Mouse (Mus musculus) heart, adult 9 months (tissue): ENCODE measurements around the gene Elp4.

Experiments used
- DNase-seq, 2 experiments: peaks; one replicate each; pipeline ENCODE4 v3.0.0; 2022; ENCODE audit warnings: low spot score in 2 of 2

Elp4 gene

DNA sequence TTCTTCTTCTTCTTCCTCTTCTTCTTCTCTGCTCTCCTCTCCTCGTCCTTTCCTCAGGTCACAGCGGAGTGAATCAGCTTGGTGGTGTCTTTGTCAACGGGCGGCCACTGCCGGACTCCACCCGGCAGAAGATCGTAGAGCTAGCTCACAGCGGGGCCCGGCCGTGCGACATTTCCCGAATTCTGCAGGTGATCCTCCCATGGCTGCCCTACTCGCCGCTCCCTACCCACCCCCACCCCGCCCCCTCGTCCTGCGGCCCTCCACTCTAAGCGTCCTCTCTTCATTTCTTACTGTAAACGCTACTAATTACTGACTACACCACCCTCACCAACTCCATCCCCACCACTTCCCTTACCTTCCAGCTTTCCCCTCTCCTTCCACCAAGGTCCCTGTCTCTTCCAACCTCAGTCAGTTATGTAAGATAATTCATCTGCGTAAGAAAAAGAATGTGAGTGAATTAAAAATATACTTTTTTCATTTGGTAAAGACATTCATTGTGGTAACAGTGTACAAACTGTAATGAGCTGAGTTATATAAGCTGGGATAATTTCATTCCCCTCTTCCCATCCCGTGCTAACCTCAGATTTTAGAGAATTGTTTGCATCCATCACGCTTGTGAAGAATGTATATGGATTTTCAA lies 220.5 kb downstream of the Elp4 start:
- no peak for DNase-seq

DNA sequence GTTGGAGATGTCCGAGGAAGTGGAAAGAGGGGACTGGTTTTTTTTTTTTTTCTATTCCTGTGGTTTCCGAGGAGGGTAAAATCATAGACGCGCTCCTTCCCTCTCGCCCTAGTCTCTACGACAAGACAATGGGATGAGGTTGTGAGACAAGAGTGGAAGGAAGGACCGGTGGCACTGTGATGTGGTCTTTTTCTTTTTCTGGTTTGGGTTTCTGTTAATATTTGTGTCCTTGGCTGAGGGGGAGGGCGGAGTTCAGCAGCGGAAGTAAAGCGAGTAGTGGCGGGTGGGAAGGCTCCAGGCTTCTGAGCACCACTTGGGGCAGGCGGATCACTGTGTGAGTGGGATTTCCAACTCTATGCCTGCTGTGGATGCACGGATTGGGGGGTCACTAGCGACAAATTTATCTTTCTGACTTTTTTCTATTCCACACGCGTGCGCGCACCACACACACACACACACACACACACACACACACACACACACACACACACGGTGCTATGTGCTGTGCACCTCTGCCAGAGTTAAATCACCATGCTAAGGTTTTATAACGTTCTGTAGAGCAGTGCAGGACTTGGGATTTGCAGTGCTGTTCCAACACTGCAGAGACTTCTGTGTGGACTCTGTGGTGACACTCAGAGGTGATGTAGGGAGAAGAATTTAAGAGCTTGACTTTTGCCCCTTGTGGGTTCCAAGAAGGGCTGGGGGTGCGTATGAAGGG lies 221.6 kb downstream of the Elp4 start:
- DNase-seq, result no peak

DNA sequence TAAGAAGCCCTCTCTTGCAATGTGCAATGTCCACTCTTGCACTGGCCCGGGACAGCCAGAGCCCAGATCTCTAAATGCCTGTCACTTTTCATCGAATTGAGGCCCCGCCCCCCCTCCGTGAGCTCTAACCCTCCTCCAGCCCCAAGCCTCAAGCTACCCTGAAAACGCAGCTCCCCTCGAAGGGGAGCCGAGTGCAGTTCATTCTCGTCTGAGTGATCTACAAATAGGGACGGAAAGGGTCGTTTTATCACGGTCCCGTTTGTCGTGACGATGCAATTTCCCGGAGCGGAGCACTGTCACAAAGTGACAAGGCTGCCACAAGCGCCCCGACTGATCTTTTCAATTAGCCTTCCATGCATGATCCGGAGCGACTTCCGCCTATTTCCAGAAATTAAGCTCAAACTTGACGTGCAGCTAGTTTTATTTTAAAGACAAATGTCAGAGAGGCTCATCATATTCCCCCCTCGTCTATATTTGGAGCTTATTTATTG lies 222.3 kb downstream of the Elp4 start:
- no peak for DNase-seq

DNA sequence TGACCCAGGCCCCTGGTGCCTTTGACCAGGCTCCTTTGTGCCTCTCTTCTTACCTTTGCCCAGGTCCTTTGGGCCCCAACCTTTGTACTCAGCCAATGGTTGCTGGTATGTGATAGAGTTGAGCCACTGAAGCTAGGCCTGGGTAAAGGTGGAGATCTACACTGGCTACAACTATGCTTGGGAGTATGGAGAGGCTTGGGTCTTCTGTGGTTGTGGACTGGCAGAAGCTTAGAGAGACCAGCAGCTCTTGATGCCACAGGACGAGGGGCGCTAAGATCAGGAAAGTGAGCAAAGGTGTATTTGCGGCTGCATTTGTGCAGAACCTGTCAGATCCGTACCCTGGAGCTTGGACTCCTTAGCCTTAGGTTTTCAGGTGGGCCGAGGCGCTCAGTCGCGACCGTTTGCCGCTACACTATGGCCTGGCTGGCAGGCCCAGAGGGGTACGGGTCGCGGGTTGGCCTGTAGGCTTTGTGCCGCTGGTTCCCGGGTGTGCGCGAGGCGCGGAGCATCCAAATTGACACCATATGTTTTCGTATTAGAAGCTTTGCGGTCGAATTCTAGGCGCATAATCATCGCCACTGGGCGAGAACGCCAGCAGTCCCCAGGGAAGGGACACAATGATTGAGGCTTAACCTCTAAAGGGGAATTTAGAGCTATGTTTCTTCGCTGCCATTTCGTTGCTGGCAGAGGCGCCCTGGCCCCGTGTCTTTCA lies 223.2 kb downstream of the Elp4 start:
- DNase-seq, result no peak

DNA sequence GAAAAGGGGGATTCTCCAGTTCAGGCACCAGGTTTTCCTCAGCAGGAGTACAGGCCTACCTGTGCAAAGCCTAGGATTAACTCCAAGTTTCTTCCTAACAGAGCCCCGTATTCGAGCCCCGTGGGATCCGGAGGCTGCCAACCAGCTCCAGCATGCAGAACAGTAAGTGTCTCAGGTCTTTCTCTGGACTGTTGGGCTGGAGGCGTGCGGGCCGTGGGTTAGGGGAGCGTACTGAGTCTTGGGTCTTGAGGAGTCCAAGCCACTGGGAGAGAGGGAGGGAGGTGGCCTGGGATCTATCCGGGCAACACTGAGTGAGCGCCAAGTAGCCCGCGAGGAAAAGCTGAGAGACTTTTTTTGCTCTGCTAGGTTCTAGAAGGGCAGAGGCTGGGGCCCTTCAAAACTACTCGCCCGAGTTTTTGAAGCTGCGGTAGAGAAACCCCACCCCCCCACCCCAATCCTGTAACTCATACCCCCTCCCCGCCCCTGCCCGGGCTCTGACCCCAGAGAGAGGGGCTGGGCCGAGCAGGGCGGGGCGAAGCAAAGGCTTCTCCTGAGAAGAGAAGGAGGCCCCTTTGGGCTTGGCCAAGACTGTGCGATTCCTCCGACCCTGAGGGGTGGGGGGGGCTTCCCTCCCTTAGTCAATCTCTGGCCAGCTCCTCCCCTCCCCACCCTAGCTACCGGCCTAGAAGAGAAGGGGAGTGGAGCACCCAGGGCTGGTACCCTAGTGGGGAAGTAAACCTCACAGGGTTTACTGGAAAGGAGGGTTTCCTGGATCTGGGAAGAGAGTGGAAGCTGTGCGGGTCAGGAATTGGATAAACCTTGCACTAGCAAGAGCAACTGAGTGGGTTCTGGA lies 224.0 kb downstream of the Elp4 start:
- DNase-seq, result no peak

DNA sequence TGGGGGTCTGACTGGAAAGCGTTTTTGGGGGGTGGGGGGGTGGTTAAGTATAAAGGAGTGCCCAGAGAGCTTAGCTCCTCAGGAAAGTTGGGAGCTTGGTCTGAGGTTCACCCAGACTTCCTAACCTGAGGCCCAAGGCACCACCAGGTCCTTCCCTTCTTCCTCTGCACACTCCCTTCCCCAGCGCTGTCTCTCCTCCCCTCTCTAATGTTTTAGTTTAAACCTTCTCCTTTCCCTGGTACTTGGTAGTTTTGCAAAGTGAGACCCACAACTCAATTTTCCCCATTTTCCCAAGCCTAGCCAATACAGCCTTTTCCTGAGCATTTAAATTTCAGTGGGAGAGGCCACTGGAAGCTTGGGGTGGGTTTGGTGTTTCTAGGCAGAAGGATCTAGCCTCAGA lies 225.0 kb downstream of the Elp4 start:
- DNase-seq, result no peak

DNA sequence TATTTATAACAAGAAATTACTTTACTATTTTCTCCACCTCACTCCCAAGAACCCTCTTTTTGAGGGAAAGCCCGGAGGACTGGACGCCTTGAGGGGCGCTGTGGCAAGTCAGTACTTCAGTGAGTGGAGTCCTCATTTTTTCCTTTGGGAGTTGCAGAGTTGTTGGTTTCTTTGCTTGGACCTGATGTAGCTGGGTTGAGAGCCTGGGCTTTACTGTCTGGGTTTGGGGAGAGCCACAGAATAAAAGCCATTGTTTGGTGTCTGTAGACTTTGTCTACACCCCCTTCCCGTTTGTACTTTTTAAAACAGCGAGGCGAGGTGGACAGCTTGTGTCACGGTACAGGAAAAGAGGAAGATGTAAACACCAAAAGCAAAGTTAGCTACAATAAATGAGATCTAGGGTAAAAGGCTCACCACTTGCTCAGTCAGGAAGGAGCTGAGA lies 225.5 kb downstream of the Elp4 start:
- no peak for DNase-seq

DNA sequence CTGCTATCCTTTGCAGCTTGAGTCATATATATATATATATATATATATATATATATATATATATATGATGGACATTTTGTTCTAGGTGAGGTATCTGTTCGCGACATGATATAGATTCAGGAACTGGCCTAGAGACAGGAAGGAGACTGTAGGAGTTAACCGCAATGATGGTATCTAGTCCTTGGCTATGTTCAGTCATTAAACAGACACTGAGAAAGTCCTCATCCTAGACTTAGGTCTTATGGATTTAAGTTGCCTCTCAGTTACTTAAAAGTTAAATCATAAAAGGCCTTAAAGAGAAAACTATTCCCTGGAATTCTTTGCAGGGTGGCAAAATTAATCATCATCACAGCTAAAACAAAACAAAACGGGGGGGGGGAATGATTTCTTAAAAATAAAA lies 226.1 kb downstream of the Elp4 start:
- DNase-seq, result no peak

DNA sequence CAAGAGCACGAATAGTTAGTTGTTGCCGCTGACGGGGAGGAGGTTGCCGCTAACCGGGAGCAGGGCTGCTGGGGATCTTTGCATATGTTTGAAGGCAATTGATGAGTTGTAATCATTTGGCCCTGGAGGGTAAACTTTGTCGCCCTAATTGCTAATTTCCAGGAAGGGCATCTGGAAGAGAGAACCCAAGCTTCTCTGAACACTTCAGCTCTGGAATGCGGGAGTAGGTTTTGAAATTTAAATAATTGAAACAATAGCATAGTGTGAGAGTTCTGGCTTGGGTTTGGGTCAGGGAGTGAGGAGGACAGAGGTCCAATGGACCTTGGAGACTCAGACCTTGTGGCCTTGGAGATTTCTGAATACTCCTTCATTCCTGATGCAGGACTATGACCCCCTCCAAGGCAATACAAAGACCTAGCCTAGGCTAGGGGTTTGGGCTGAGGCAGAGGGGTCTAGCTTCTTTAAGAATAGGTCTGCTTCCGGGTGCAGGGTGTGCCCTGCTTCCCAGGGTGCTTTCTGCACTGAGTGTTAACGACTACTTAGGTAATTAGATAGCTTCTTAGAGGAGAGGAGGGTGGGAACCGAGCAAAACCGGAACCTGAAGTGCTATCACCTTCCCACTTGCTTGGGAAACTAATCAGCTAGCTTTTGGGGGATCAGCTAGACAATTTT lies 226.8 kb downstream of the Elp4 start:
- no peak for DNase-seq

DNA sequence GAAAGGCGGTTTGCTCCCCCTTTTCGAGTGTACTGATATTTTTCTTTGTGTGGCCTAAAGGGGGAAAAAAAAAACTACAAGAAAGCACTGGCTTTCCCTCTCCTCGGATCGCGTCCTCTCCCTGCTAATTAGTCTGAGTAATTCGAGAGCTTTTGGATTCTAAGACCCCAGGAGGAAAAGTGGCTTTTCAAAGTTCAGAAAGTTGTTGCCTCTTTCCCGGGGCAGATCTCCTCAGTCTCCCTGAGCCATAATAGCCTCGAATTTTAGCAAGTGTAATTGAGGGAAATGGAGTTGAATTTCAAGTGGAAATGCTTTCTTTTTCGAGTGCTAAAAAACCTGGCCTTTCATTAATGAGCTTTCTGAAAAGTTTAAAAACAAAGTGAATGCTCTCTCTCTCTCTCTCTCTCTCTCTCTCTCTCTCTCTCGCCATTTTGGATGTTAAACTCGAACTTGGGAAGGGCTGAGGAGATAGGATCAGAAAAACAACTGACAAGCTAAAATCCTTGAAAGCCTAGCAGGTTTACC lies 227.4 kb downstream of the Elp4 start:
- no peak for DNase-seq

DNA sequence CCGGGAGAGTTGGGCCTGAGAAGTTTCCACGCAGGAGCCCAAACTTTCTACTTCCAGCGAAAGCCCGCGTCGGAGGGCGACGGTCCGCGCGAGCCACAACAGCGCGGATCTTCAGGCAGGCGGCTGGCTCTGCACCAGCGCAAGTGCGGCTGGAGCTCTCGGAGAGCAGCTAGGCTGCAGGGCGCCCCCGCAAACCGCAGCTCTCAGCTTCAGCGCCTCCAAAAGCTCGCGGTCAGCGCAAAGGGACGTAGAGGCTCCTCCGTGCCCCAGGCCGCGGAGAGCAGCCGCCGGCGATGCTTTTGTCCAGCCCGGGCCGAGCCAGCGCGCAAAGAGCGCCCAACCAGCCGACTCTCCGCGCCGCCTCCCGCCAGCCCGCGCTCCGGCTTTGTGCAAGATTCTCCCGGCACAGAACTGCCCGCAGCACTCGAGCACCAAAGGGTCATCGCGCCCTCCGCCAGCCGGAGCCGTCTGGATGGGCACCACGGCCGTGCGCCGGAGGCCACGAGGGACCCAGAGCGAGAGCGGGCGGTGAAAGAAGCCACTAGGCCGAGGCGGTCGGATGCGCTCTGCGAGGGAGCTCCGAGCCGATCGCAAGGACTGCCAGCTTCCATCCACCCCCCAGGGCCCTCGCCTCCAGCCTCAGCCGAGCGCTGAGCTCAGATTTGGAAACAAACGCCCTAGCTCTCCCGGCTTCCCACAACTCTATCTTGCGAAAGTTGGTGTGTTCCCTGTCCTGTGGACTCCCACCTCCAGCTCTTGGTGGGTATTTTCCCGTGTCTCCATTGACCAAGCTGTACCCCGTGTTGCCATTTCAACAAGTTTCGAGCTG lies 228.1 kb downstream of the Elp4 start:
- DNase-seq, result no peak

DNA sequence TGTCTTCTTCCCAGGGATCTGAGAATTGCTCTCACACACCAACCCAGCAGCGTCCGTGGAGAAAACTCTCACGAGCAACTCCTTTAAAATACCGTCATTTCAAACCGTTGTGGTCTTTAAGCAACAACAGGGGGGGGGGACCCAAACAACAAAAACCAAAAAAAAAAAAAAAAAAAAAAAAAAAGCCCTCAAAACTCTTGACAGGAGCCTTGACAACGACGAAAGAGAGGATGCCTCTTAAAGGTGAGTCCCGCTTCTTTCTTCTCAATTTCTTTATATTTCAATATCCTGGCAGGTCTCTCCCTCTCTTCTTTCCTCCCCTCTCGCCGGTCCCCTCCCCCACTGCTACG lies 228.7 kb downstream of the Elp4 start:
- no peak for DNase-seq

DNA sequence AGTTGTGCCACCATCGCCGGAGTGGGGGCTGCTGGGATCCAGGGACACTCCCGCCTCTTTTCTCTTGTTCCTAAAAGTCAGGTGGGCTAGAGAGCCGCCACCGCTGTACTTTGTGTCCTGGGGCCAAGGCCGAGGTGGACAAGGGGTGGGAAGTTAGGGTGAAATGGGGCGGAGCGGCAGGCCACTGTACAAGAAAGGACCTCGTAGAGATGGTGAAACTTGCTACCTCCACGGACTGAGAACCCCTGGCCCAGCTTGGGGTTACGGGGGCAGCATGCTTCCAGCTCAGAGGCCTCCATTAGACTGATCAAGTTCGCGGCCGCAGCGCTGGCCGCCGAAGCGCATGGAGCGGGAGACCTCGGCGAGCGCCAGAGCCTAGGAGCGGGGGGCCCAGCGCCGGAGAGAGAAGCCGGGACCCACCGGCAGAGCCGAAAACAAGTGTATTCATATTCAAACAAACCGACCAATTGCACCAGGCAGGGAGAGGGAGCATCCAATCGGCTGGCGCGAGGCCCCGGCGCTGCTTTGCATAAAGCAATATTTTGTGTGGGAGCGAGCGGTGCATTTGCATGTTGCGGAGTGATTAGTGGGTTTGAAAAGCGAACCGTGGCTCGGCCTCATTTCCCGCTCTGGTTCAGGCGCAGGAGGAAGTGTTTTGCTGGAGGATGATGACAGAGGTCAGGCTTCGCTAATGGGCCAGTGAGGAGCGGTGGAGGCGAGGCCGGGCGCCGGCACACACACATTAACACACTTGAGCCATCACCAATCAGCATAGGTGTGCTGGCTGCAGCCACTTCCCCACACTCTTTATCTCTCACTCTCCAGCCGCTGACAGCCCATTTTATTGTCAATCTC lies 229.3 kb downstream of the Elp4 start:
- DNase-seq, result peak in 1 of 2 experiments; percentile 20

DNA sequence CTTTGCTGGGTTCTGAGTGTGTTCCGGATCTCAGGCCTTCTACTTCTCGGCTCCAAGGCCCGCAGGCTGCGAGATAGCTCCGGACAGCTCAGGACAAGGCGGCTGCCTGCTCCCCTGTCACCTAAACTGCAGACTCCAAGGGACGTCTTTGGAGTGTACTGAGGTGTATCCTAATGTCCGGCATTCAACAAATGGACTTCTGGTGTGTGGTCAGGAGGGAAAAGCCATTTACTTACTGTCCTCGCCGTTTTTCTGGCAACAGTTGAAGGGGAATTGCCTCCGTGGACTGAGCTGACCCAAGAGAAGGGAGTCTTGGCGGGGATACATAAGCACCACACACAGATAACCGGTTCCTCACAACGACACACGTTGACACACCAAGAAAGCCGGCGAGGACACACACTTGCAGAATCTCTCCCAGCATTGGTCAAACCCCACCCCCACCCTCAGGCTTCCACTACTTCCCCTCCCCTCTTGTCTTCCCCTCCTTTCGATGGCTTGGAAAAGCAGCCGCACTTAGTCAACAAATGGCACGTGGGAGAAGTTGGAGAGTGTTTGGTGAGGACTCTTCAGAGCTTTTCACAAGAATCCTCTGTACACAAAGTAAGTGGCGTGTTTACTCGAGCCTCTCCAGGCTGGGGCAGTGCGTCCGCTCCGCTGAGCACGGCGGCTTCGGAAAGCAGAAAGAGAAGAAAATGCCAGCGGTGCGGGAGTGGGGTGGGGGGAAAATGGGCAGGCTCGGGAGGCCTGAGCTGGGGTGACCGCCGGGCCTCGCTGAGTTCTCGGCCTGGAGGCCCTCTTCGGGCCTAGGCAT lies 230.1 kb downstream of the Elp4 start:
- no peak for DNase-seq

DNA sequence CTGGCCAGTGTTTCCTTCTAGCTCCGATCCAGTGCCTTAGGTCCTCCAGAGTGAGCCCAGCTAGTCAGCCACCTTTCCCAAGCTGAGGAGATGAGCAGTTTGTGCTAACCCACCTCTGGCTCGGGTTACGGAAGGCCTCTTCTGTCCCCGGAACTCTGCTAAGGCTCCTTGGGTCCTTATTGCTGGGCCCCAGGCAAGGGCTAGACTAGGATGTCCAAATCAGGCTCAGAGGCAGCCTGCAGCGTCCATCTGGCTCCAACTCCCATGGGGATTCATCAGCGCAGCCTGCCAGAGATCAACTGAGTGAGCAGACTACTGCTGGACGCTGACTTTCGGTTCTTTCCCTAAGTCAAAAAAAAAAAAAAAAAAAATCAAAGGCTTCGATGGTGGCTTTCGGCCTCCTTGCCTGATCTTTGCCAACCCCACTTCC lies 230.7 kb downstream of the Elp4 start:
- DNase-seq, result peak; percentile 63 to 65

DNA sequence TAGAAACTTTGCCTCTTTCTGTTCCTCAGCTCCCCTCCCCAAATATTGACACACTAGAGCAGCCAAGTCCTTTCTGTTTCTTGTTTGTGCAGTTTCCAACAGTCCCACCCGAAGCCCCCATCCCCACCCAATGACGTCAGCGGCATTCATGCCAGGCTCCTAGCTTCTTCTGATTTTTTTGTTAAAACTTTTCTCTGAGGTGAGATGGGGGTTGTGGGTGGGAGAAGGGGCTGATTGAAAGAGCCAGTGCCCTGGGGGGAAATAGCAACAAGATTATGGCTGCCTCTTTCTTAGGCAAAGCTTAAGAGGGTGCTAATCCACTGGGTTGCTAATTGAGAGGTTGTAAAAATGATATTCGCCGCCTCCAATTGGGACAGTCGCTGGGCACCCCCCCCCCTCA lies 231.3 kb downstream of the Elp4 start:
- DNase-seq, result no peak

DNA sequence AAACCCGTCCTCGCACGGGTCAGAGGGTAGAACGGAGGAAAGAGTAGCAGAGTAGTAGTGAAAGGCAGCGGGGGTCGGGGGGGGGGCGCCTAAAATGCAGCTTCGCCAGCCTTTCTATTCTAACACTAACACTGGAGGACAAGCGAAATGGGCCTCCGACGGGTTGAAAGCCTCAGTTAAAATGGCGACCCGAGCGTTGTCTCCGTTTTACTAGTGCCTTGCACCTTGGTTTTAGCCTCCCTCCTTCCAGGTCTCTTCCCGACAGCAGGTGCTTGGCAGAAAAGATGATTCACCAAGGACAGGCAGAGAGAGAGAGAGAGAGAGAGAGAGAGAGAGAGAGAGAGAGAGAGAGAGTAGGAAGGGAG lies 231.8 kb downstream of the Elp4 start:
- DNase-seq, result no peak

DNA sequence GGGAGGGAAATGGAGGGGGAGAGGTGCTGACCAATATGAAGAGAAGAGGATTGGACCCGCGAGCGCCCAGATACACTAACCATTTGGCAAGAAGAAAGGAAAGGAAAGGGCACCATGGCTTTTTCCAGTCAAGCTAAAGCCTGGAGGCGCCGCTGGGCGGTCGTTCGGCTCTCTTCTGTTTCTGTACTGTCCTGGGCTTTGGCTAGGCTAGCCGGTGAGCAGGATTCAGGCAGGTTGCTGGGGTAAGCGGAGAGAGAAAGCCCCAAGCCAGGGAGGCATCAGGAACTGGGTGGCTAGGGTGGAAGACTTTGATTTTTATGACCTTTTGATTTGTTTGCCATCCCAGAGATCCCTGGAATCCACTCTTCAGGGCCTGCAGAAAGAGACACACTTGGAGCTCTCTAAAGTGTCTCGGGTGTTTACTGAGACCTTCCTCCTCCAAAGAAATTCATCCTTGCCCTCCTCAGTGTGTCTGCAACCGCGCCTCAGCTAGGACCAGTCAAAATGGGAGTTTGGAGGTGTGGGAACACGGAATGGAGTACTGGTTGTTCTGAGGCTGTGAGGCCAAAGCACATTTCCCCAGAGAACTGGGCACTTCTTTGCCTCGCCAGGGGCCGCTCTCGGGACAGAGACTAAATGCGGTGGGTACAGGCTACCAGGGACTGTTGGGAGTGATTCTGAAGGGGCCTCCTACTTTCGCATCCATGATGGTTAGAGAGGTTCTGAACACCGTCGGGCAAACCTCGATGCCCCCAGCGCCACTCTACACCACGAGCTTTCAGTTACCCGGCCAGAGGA lies 232.4 kb downstream of the Elp4 start:
- DNase-seq, result no peak
